Mouse (Mus musculus) urinary bladder, postnatal 4 days (tissue): ENCODE results near the gene Nipal3.

ENCODE experiments used
- DNase-seq, 2 experiments: peaks; one replicate each; pipeline ENCODE4 v3.0.0; 2021 to 2022; ENCODE audit warnings: low spot score in 2 of 2

Gene Nipal3

GRCm38 (mm10) chr4:135505794-135506193 is 11.0 kb upstream of the Nipal3 start:
- DNase-seq = no peak

GRCm38 (mm10) chr4:135501587-135501986 is 6.7 kb upstream of the Nipal3 start:
- no peak for DNase-seq

- no peak for DNase-seq
These were observed 5.0 kb upstream of the Nipal3 start for GRCm38 (mm10) chr4:135499831-135500230.

GRCm38 (mm10) chr4:135498136-135498535 is 3.3 kb upstream of the Nipal3 start:
- no peak for DNase-seq

GRCm38 (mm10) chr4:135495810-135496209 is 972 bp upstream of the Nipal3 start:
- no peak for DNase-seq

GRCm38 (mm10) chr4:135495397-135495791 is 556 bp upstream of the Nipal3 start:
- DNase-seq = no peak

- DNase-seq = no peak
These were observed 932 bp downstream of the Nipal3 start for GRCm38 (mm10) chr4:135493691-135494520.

GRCm38 (mm10) chr4:135493271-135493670 is 1.6 kb downstream of the Nipal3 start:
- DNase-seq = no peak

- no peak for DNase-seq
These were observed 5.6 kb downstream of the Nipal3 start for GRCm38 (mm10) chr4:135489256-135489655.

- no peak for DNase-seq
These were observed 8.5 kb downstream of the Nipal3 start for GRCm38 (mm10) chr4:135486352-135486751.

GRCm38 (mm10) chr4:135485086-135485485 is 9.8 kb downstream of the Nipal3 start:
- no peak for DNase-seq

GRCm38 (mm10) chr4:135480370-135480769 is 14.5 kb downstream of the Nipal3 start:
- no peak for DNase-seq

- no peak for DNase-seq
These were observed 17.0 kb downstream of the Nipal3 start for GRCm38 (mm10) chr4:135477851-135478250.

GRCm38 (mm10) chr4:135463406-135463805 is 31.4 kb downstream of the Nipal3 start:
- DNase-seq = no peak

GRCm38 (mm10) chr4:135453572-135453971 is 41.3 kb downstream of the Nipal3 start:
- DNase-seq = no peak

GRCm38 (mm10) chr4:135453164-135453563 is 41.7 kb downstream of the Nipal3 start:
- DNase-seq = no peak

- DNase-seq = no peak
These were observed 43.4 kb downstream of the Nipal3 start for GRCm38 (mm10) chr4:135451360-135452015.

- no peak for DNase-seq
These were observed 52.4 kb downstream of the Nipal3 start for GRCm38 (mm10) chr4:135442473-135442872.

- DNase-seq = no peak
These were observed 54.8 kb downstream of the Nipal3 start for GRCm38 (mm10) chr4:135439904-135440522.

- peak in 1 of 2 experiments; percentile 45 for DNase-seq
These were observed 55.6 kb downstream of the Nipal3 start for GRCm38 (mm10) chr4:135439188-135439647.

- DNase-seq = no peak
These were observed 56.9 kb downstream of the Nipal3 start for GRCm38 (mm10) chr4:135437924-135438323.

GRCm38 (mm10) chr4:135436291-135436690 is 58.5 kb downstream of the Nipal3 start:
- DNase-seq = no peak

GRCm38 (mm10) chr4:135434395-135434789 is 60.4 kb downstream of the Nipal3 start:
- DNase-seq = no peak
